Mouse (Mus musculus): ENCODE measurements around the gene Arl11. TPM values are rescaled to one million over a fixed set of nuclear protein-coding genes. Genes with fewer than 3 reads are reported as not detected.

Arl11 gene
- polyA plus RNA-seq, 1 experiment from 2014 or later: 0.67 TPM

Other genes with a start within 250 kb of the Arl11 start
- gene Sacs, start 171.3 kb upstream of the Arl11 start, polyA plus RNA-seq (2016; fragmentation: Nextera tagmentation; extraction: Ambion mirVana): 6.4 and 6.8 TPM in 2 replicates
- 1.3 and 1.5 TPM in 2 replicates for gene Sgcg, start 51.3 kb upstream of the Arl11 start, polyA plus RNA-seq (2016; fragmentation: Nextera tagmentation; extraction: Ambion mirVana)
- 9.5 and 9.7 TPM in 2 replicates for gene Ebpl, start 50.7 kb downstream of the Arl11 start, polyA plus RNA-seq (2016; fragmentation: Nextera tagmentation; extraction: Ambion mirVana)
- gene Kpna3, start 130.1 kb downstream of the Arl11 start, polyA plus RNA-seq (2016; fragmentation: Nextera tagmentation; extraction: Ambion mirVana): 75.6 and 81.5 TPM in 2 replicates
- 22.5 and 24.8 TPM in 2 replicates for gene Spryd7, start 247.1 kb downstream of the Arl11 start, polyA plus RNA-seq (2016; fragmentation: Nextera tagmentation; extraction: Ambion mirVana)

All from neural tube, embryonic 12.5 days (tissue).